Mouse (Mus musculus) ES-E14 (cell line): ENCODE results near the gene Schip1. TPM values are rescaled to one million over a fixed set of nuclear protein-coding genes. Genes with fewer than 3 reads are reported as not detected.

Experiments
- DNase-seq: peaks from one replicate; pipeline ENCODE4 v3.0.0-alpha.2; 2013; ENCODE audit warnings: low read depth, low spot score
- H3K27ac ChIP-seq: 2 replicates; pipeline ENCODE4 v1.5.1; 2012; ENCODE audit warnings: low read depth, mild to moderate bottlenecking, low read length, moderate library complexity, mixed read lengths; ENCODE audit not compliant: poor library complexity, insufficient read depth, severe bottlenecking
- H3K36me3 ChIP-seq: 2 replicates; pipeline ENCODE4 v1.6.1; 2012; ENCODE audit warnings: mild to moderate bottlenecking, low read length, moderate library complexity, mixed read lengths; ENCODE audit not compliant: control insufficient read depth, poor library complexity, insufficient read depth, severe bottlenecking
- H3K4me1 ChIP-seq, 2 experiments: fragments of 150-350 bp in 1 of 2; sonication (generic) in 1 of 2; 2 replicates each; pipeline ENCODE4 v1.6.1; 2012; ENCODE audit warnings: low read length in 2 of 2, mild to moderate bottlenecking in 1 of 2, mixed read lengths in 1 of 2; ENCODE audit not compliant: control insufficient read depth in 2 of 2, insufficient read depth in 2 of 2, poor library complexity in 1 of 2
- H3K4me3 ChIP-seq, 2 experiments: fragments of 150-350 bp in 1 of 2; sonication (generic) in 1 of 2; 2 replicates each; pipeline ENCODE4 v1.5.1; 2012; ENCODE audit warnings: low read length in 2 of 2, low read depth in 1 of 2, mild to moderate bottlenecking in 1 of 2, mixed read lengths in 1 of 2; ENCODE audit not compliant: insufficient read depth in 1 of 2, poor library complexity in 1 of 2, severe bottlenecking in 1 of 2
- H3K9ac ChIP-seq: 2 replicates; pipeline ENCODE4 v1.6.1; 2012; ENCODE audit warnings: low read depth, mild to moderate bottlenecking, low read length, mixed read lengths; ENCODE audit not compliant: poor library complexity, insufficient read depth, severe bottlenecking
- H3K9me3 ChIP-seq: fragments of 150-350 bp; sonication (generic); 2 replicates; pipeline ENCODE4 v1.6.1; 2012; ENCODE audit warnings: low read depth, mild to moderate bottlenecking, low read length; ENCODE audit not compliant: control insufficient read depth, insufficient read depth
- CHD2 ChIP-seq: IDR thresholded peaks from 2 replicates; pipeline ENCODE4 v1.6.1; 2014; ENCODE audit warnings: mild to moderate bottlenecking, low read depth, low read length, inconsistent platforms
- HCFC1 ChIP-seq: IDR thresholded peaks from 2 replicates; pipeline ENCODE4 v1.6.1; 2012; ENCODE audit warnings: low read length, inconsistent platforms, borderline replicate concordance; ENCODE audit not compliant: insufficient read depth
- MAFK ChIP-seq: IDR thresholded peaks from 2 replicates; pipeline ENCODE4 v1.6.1; 2014; ENCODE audit warnings: mild to moderate bottlenecking, low read depth, low read length, inconsistent platforms; ENCODE audit not compliant: insufficient read depth
- ZC3H11A ChIP-seq: IDR thresholded peaks from 2 replicates; pipeline ENCODE4 v1.6.1; 2012; ENCODE audit warnings: low read depth, mild to moderate bottlenecking, inconsistent platforms, low read length, borderline replicate concordance
- ZNF384 ChIP-seq: IDR thresholded peaks from 2 replicates; pipeline ENCODE4 v1.6.1; 2012; ENCODE audit warnings: low read depth, low read length, inconsistent platforms
- in situ Hi-C, 2 experiments: fragments of 600-800 bp; cut with MboI; formaldehyde crosslinking; loops; one replicate each; pipeline ENCODE4 v1.15.1; 2025; ENCODE audit warnings: low sequenced_read_pairs in 2 of 2, inconsistent platforms in 1 of 2; ENCODE audit not compliant: unreplicated experiment in 2 of 2
- total RNA-seq: library from RNA; depleted of rRNA; stranded (reverse); fragments of 300-350 nt; gene quantifications from 2 replicates; pipeline ENCODE4 v1.2.3, GENCODE M21; 2012

The Schip1 gene
- total RNA-seq, 1 experiment = 38.3 TPM

DNA sequence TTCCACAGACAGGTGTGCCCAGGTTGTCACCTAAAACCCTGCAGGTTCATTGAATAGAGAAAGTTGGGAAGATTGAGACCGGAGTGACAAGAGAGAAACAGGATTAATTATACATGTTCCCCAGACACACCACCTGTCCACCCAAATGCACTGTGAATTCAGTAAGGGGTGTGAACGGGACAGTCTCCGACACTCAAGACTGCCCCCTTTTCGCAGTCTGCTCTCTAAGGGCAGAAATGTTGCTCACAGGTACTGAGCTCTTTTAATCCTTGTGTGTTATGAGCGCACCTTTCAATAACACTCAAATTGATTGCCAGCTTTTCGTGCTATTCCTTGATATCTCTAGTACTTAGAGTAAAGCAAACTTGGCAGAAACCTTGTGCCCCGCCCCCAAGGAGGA, 288.4 kb downstream of the Schip1 start:
- H3K27ac ChIP-seq = no peak overlapping the region

DNA sequence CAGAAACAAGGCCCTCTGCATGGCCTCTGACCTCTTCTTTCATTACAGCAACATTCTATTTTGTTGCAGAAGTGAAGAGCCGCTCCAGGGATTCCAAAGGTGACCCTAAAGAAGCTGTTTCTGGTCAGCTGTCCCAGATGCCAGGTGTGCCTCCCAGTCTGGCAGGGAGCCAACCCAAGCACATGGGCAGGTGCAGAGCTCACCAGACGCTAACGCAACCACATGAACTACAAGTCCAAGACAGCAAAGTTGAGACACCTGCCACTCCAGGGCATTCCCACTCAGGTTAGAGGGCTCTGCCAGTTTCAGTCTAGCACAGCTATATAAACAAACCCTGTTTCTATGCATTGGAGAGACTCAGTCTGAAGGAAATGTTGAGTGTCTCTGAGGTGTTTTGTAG, 288.9 kb downstream of the Schip1 start:
- no peak for TF ChIP-seq HCFC1
- no peak for TF ChIP-seq CHD2
- TF ChIP-seq ZC3H11A = no peak
- TF ChIP-seq ZNF384 = no peak
- no peak for TF ChIP-seq MAFK
- H3K36me3 ChIP-seq = no peaks in the 10 kb centered on the region
- H3K9me3 ChIP-seq = no peaks in the 10 kb centered on the region
- H3K9ac ChIP-seq = no peak overlapping the region
- in situ Hi-C loops = no loop called here
- no peak for DNase-seq
- no peak overlapping the region for H3K4me3 ChIP-seq
- H3K4me1 ChIP-seq = no peaks in the 10 kb centered on the region
- no peak overlapping the region for H3K27ac ChIP-seq

More for the DNA sequence above, 288.4 kb downstream of the Schip1 start:
- H3K4me1 ChIP-seq = no peaks in the 10 kb centered on the region
- no peak overlapping the region for H3K9ac ChIP-seq
- in situ Hi-C loops = no loop called here
- H3K9me3 ChIP-seq = no peaks in the 10 kb centered on the region
- DNase-seq = peak; percentile 27
- no peak overlapping the region for H3K4me3 ChIP-seq
- H3K36me3 ChIP-seq = no peaks in the 10 kb centered on the region
- TF ChIP-seq ZC3H11A = no peak; the same call in 1 of the 2 replicates
- TF ChIP-seq MAFK = no peak
- no peak for TF ChIP-seq ZNF384
- no peak for TF ChIP-seq HCFC1
- no peak for TF ChIP-seq CHD2

DNA sequence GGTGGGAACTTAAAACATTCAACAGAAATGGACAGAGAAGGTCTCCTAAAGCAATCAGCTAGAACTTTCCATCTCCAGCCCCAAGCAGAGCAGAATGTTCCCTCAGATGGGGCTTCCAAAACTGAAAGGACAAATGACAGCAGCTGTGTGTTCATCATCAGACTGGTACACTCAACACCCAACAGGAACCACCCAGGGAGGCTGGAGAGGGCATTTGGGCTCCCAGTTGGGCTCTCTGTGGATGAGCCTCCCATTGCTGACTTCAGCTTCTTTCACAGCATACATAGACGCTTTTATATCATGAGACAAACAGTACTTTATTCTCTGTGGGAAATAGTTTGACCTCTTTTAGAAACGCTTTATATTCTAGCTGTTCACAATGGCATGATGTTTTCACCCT, 291.9 kb downstream of the Schip1 start:
- Histone ChIP-seq H3K36me3 (no peaks in the 10 kb centered on the region), H3K9ac (no peak overlapping the region), H3K4me1 (no peaks in the 10 kb centered on the region), H3K27ac (no peak overlapping the region), H3K4me3 (no peak overlapping the region), H3K9me3 (no peaks in the 10 kb centered on the region)
- TF ChIP-seq HCFC1 (no peak), MAFK (no peak), ZC3H11A (no peak), CHD2 (no peak), ZNF384 (no peak)
- DNase-seq = no peak
- in situ Hi-C loops = no loop called here

DNA sequence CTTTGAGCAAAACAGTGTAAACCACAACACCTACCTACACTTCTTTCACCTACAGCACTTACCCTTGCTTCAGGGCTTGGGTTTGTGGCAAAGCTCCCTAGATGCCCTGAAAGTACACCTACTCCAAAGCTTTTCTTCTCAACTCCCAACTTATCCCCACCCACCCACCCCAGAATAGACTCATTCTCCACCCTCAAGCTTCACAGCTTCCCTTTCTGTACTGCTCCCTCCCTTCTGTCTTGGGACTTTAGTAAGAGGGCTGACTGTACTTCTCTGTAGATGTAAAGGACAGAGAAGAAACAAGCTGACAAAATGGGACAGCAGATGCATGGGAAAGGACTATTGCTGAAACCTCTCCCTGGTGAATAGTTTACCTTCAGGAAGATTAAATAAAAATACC, 303.4 kb downstream of the Schip1 start:
- no peaks in the 10 kb centered on the region for H3K36me3 ChIP-seq
- H3K27ac ChIP-seq = no peak overlapping the region
- DNase-seq = no peak
- no peaks in the 10 kb centered on the region; a peak in 1 of 4 replicates for H3K4me1 ChIP-seq
- H3K4me3 ChIP-seq = no peak overlapping the region
- in situ Hi-C loops = no loop called here
- no peak for TF ChIP-seq ZC3H11A
- TF ChIP-seq HCFC1 = no peak
- TF ChIP-seq MAFK = no peak
- TF ChIP-seq ZNF384 = no peak
- H3K9me3 ChIP-seq = no peaks in the 10 kb centered on the region
- no peak overlapping the region for H3K9ac ChIP-seq

DNA sequence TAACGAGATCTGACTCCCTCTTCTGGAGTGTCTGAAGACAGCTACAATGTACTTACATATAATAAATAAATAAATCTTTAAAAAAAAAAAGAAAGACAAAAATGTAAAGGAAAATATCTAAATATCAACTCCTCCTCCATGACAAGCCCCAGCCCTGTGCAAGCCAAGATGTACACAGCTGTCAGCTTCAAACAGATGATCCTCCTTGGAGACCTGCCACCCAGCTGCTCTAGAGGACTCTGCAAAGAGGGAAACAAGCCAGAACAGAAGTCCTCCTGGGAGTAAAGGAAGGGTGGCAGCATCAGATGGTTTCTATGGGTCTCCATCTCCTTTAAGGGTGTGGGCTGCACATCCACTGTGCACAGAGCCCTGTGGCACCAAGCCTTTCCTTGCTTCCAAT, 308.3 kb downstream of the Schip1 start:
- Histone ChIP-seq H3K9ac (no peak overlapping the region), H3K36me3 (no peaks in the 10 kb centered on the region), H3K4me1 (no peaks in the 10 kb centered on the region), H3K4me3 (no peak overlapping the region), H3K27ac (no peak overlapping the region), H3K9me3 (no peaks in the 10 kb centered on the region)
- DNase-seq = no peak
- in situ Hi-C loops = no loop called here
- no peak for TF ChIP-seq HCFC1
- no peak for TF ChIP-seq MAFK
- no peak for TF ChIP-seq ZC3H11A
- no peak for TF ChIP-seq CHD2
- no peak for TF ChIP-seq ZNF384
